Mouse (Mus musculus): ENCODE measurements around the gene Pex3.

DNA sequence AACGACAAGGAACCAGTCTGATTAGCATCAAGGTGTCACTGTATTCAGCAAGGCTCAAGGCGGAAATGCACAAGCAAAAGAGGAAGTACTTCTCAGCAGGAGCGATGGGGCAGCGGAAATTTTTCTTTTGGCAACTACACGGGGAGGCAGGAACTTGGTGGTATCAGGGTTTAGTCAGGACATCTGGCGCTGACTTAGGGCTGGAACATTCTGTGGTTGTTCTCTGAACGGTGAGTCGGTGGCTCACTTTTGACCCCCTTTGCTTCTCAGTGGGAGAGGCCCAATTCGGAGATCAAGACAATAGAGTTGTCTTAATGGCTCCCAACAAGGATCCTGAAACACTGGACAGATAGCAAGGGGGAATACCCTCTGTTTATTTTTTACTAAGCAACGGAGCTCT, 39.3 kb upstream of the Pex3 start:
- TF ChIP-seq MAFK (IDR thresholded peaks at IDR 0.05; ENCODE audit: insufficient read depth, low read depth, low read length) (no peak), ZC3H11A (IDR thresholded peaks at IDR 0.05; ENCODE audit: borderline replicate concordance, low read depth, low read length) (no peak)
